Mouse (Mus musculus) adrenal gland, adult (tissue): Measurements from ENCODE around the gene Thsd1.

Experiments
- DNase-seq, 2 experiments: peaks; one replicate each; pipeline ENCODE4 v3.0.0; 2022 to 2023; ENCODE audit warnings: low spot score in 1 of 2; ENCODE audit not compliant: inconsistent age in 2 of 2

Gene Thsd1

GRCm38 (mm10) chr8:22227061-22227877 is at the start of gene Thsd1:
Thsd1 (plus strand) TSS chr8:22227313.
- DNase-seq: peak; percentile 71 to 83

DNA sequence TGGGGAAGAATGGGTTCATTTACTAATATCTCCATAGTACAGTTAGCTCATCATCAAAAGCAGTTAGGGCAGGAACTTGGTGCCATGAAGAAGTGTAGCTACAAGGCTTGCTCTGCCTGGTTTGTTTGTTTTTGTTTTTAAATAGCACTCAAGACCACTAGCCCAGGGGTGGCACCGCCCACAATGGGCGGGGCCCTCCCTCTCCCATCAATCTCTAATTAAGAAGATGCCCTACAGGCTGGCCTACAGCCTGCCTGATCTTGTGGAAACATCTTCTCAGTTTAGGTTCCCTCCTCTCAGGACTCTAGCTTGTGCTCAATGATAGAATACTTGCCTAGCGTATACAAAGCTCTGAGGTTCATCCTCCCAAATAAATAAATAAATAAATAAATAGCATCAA is 42.2 kb upstream of the Thsd1 start:
- no peak for DNase-seq

DNA sequence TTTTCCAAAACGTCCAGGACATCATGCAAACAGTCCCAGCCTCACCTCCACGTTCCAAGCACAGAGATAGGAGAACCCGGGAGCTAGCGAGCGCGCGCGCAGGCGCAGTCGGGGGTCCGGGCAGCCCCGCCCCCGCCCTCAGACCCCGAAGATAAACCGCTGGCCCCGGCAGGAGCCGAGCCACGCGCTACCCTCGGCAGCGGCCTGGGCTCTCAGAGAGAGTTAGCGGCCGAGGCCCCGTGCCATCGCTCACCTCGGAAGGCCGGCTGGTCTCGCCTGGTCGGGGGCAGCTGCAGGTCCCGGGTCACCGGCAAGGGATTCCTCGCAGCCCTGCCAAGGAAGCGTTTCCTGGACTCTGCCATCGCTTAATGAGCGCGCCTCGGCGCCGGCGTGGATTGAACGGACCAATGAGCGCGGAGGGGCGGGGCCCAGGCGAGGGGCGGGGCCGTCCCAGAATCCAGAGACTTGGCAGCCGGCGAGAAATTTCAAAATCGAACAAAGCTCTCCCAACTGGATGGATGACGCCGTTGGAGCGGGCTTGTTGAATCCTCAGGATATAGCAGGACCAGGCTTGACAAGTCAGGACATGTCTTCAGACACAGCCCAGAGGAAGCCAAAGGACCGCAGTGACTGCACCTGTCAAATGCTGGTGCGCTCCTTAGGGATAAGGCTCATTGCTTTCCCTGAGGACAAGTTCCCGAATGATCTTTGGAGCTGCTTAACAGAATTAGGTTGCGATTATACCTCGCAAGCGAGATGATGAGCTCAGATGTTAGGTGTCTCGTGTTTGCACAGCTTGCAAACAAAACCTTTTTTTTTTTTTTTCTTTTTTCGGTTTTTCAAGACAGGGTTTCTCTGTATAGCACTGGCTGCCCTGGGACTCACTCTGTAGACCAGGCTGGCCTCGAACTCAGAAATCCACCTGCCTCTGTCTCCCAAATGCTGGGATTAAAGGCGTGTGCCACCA is 41.4 kb upstream of the Thsd1 start, which contains the start of gene Ckap2:
TSS of gene Ckap2 (minus strand) at position 389 of the 967 bp plus-strand sequence.
- DNase-seq: peak; percentile 92 to 98

DNA sequence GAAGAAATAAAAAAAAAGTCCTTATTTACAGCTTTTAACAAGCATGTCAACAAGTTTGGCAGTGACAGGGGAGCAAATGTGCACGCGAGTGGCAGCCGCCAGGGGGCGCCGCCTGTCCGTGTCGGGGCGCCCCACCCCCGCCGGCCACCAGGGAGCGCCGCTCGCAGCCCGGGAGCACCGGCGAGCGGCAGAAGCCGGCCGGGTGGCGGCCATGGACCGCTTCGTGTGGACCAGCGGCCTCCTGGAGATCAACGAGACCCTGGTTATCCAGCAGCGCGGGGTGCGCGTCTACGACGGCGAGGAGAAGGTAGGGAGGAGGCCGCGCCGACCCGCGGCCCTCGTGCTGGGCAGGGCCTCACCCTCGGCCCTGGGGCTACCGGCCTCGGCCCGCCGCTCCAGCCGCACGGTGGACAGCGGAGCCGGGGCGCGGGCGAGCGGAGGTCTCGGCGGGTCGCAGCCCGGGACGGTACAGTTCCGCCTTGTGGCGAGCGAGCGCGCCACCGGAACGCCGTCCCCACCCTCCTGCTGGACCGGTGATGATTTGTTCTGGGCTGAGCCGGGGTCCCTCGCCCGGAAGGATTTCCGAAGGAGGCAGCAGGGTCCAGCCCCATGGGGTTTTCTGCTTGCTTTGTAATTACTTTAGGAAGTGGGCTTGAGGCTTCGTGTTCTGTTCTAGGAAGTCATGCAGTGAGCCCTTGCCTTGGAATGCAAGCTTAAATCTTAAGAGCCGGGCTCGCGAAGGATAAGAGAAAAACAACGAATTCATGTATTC is 34.3 kb upstream of the Thsd1 start, which contains the start of gene Vps36:
TSS of gene Vps36 (plus strand) at position 150 of the 772 bp plus-strand sequence.
- peak; percentile 92 to 98 for DNase-seq

DNA sequence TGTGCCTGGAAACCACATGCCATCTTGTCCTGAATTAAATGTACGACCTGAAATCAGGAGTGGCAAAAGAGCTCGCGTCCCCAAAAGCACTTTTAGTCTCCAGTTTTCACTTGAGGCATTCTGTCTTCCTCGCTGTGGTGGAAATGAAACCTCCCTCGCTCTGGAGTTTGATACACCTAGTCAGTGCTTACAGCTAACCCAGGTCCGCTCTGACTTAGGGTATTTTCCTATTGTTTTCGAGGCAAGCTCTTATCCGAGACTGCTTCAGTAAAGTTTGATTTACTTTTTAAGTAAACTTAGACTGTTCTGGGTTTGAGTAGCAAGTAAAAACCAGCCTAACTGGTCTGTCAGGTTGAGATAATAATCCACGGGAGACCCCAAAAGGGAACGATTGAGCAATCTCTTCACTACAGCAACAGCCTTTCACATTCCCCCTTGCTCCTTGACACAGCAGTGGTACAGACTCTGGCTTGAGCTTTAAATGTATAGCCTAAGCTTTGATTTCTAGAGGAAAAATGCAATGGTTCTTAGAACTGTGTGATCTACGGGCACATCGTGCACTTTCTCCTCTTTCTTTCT is 33.6 kb upstream of the Thsd1 start:
- no peak for DNase-seq

- no peak for DNase-seq
Observed at GRCm38 (mm10) chr8:22197914-22198313, 29.2 kb upstream of the Thsd1 start.

GRCm38 (mm10) chr8:22199481-22199880 is 27.6 kb upstream of the Thsd1 start:
- DNase-seq: no peak

DNA sequence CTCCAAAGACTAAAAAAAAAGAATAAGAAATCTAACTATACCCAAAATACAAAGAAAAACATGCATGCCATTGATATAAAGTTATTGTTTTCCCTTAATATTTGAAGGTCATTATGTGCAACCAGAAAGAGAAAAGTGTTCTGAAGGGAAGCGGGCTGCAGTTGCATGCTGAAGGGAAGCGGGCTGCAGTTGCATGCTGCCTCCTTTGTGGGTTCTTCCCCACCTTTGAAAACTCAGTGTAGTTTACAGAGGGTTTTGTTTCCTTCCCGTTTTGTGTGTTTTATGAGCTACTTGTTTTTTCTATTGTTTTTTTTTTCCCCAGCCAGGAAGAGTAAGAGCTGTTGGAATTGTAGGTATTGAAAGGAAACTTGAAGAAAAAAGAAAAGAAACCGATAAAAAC is 19.6 kb upstream of the Thsd1 start:
- DNase-seq: no peak

DNA sequence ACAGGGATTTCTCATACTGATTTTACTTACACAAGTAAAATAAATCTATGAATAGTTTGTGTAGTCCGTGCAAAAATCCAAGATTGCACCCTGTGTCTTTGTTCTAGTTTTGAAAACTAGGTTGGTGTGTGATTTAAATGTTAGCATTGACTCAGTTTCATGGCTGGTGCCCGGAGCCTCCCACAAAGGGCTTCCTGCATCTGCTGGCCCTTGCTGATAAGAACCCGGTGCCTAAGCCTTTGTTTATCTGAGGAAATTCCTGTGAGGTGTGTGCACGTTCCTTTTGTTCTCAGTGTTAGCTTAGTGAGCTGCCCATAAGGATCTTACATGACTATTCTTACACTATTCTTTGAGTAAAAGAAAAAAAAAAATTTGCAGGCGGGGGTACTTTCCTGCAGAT is 18.1 kb upstream of the Thsd1 start:
- DNase-seq: no peak

GRCm38 (mm10) chr8:22214826-22215225 is 12.3 kb upstream of the Thsd1 start:
- peak; percentile 88 to 95 for DNase-seq

DNA sequence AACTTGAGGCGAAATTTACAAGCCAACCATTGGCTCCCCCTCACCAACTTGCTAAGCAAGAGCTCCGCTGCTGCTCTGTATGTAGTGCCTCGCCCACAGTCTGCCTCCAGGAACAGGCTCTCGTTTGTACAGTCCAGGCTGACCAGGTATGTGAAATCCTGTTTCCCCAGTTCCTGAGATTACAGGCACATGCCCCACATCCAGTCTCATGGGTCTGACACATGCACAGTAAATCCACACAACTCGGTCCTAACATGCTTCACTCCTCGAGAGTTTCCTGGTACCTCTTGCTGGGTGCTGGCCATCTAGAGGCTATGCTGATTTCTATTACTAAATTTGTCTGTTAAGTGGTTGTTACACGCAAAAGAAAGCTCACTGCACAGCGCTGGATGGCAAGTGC is 752 bp upstream of the Thsd1 start:
- no peak for DNase-seq

DNA sequence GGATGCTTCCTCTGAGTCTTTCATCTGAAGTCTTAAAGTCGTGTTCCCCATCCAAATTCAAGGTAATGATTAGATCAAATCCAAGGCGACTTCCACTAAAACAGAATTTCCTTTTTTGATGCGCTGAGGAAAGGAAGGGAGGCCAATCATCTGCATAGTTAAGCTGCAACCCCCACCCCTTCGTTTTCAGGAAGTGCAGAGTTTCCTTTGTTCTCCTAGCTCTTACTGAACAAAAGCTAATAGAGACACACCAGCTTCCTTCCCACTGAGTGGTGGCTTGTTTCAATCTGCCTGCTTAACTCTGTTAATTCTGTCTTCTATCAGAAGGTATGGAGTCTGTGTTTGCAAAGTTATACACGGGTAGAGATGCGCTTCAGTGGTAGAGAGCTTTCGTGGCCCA is 1.5 kb downstream of the Thsd1 start:
- peak in 1 of 2 experiments; percentile 32 for DNase-seq

GRCm38 (mm10) chr8:22242986-22243385 is 15.9 kb downstream of the Thsd1 start:
- DNase-seq: no peak

DNA sequence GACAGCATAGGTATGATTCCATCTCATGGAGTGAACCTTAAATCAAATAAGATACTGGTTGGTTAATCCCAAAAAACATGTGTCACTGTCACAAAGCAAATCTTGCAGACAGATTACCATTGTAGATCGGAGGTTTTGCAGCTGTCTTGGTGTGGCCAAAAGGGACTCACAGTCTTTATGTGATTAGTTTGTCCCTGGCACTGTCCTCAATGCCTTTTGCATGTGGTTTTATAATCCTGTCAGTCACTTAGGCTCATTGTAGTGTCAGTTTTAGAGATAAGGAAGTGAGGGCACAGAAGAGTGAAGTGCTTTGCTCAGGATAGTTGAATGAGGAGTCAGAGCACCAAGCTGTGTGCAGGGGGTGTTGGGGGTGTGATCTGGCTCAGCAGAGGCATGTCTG is 18.6 kb downstream of the Thsd1 start:
- no peak for DNase-seq

GRCm38 (mm10) chr8:22247956-22248355 is 20.8 kb downstream of the Thsd1 start:
- no peak for DNase-seq

DNA sequence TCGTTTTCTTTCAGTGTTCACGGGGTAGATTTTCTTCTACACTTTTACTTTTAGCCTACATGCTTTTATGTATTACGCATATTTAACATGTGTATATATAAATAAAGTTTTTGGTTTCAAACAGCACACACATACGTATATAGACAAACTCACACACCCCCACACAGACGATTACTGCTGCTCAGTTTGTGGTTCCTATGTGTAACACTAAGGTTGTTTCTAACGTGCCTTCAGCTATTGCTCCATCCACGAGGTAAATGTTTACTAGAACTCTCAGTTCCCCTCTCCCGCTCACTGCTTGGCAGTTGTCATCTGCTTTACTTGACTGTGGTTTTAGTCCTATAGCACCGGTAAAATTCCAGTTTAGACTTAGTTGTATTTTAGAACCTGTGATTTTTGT is 22.0 kb downstream of the Thsd1 start:
- no peak for DNase-seq

DNA sequence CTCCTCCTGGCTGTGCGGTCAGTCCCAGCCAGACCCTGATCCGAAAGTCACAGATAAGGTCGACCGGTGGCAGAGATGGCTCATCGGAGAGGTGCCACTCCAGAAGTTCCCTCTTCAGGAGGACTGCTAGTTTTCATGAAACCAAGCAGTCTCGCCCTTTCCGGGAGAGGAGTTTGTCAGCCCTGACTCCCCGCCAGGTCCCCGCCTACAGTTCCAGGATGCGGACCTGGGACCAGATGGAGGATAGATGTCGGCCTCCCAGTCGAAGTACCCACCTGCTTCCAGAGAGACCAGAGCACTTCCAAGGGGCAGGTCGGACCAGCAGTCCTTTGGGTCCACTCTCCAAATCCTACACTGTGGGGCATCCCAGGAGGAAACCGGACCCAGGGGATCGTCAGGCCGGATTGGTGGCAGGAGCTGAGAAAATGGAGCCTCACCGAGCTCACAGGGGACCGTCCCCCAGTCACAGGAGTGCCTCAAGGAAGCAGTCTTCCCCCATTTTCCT is 31.9 kb downstream of the Thsd1 start:
- no peak for DNase-seq

DNA sequence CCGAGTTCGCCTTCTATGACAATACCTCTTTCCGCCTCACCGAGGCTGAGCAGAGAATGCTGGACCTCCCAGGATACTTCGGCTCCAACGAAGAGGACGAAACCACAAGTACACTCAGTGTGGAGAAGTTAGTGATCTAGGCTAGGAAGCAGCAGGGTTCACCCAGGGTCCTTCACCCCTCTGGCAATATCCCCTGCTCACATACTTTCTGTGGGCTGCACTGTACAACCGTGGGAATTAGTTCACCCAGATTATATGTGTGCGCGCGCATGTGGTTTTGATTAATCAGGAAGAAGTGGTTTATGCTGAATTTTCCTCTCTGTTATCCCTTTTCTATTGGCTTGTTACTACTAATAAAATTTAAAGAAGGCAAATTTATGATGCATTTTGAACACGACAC is 32.4 kb downstream of the Thsd1 start:
- DNase-seq: no peak

DNA sequence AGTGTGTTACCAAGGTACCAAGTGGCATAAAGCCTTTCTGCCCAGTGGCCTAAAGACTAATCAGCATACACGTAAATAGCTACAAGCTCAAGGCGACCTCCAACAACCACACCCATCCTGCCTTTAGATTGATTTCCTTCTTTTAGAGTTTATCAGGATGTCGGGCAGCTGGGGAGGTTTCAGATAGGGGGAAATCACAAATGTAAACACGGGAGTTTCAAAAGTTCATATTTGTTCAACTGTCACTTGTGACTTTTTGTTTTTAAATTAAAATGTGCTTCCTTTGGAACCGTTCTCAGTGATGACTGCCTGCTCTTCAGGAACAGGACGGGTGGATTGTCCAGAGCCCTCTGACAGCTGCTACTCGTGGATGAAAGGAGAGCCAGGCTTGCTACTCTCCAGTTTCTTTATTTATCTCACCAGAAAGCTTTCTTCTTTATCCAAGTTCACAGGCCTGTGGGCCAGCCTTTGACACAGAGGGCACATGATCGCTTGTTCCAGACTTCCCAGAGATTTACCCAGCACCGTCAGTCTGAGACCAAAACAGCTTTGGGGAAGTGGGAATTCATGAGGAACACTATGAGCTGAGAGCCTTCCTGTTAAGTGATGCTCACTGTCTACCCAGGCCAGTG is 33.1 kb downstream of the Thsd1 start:
- DNase-seq: peak in 1 of 2 experiments; percentile 43

DNA sequence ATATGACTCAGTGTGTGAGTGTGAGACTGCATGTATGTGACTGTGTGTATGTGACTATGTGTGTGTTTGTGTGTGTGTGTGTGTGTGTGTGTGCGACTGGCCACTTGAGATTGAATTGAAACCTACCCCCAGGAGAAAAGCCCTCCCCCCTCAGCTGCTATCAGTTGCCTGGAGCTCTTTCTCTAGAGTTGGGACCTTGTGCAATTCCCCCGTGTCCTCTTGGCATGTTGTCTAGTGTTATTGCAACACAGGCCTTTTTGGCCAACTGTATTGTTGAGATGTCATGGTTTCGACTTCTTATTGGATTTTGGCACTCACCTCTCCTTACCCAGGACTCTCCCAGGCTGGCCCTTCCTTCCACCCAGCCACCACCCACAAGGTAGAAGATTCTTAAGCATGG is 35.2 kb downstream of the Thsd1 start:
- DNase-seq: peak in 1 of 2 experiments; percentile 78
